Mouse (Mus musculus) brain, embryonic 18.5 days (tissue): ENCODE results near the gene Otulin.
A peak's percentile ranks its signal among the peaks of the same experiment; 100 is the strongest.

Experiments
- DNase-seq: peaks from one replicate; pipeline ENCODE4 v3.0.0-alpha.2; 2012; ENCODE audit warnings: low read depth, low spot score

Gene Otulin

GRCm38 (mm10) chr15:27613255-27613654 lies 17.2 kb downstream of the Otulin start:
- no peak for DNase-seq

GRCm38 (mm10) chr15:27612533-27613221 lies 17.8 kb downstream of the Otulin start:
- peak; percentile 64 for DNase-seq

GRCm38 (mm10) chr15:27609554-27609953 lies 20.9 kb downstream of the Otulin start:
- DNase-seq: no peak

- DNase-seq: no peak
Measured at GRCm38 (mm10) chr15:27605252-27605651, 25.2 kb downstream of the Otulin start.

- no peak for DNase-seq
Measured at GRCm38 (mm10) chr15:27604558-27604957, 25.9 kb downstream of the Otulin start.

- no peak for DNase-seq
Measured at GRCm38 (mm10) chr15:27600524-27600923, 30.0 kb downstream of the Otulin start.

- no peak for DNase-seq
Measured at GRCm38 (mm10) chr15:27598786-27599385, 31.6 kb downstream of the Otulin start.

- DNase-seq: no peak
Measured at GRCm38 (mm10) chr15:27597516-27597915, 33.0 kb downstream of the Otulin start.

- no peak for DNase-seq
Measured at GRCm38 (mm10) chr15:27596463-27597140, 33.9 kb downstream of the Otulin start.

- DNase-seq: no peak
Measured at GRCm38 (mm10) chr15:27595560-27595959, 34.9 kb downstream of the Otulin start.

GRCm38 (mm10) chr15:27594973-27595372 lies 35.5 kb downstream of the Otulin start:
- DNase-seq: no peak

- no peak for DNase-seq
Measured at GRCm38 (mm10) chr15:27593717-27594116, 36.8 kb downstream of the Otulin start.

- no peak for DNase-seq
Measured at GRCm38 (mm10) chr15:27592620-27593320, 37.7 kb downstream of the Otulin start.

GRCm38 (mm10) chr15:27590812-27591211 lies 39.7 kb downstream of the Otulin start:
- DNase-seq: no peak

- no peak for DNase-seq
Measured at GRCm38 (mm10) chr15:27588087-27588826, 42.2 kb downstream of the Otulin start.

GRCm38 (mm10) chr15:27586093-27586480 lies 44.4 kb downstream of the Otulin start:
- DNase-seq: no peak

- DNase-seq: no peak
Measured at GRCm38 (mm10) chr15:27585466-27586092, 44.9 kb downstream of the Otulin start.

- DNase-seq: no peak
Measured at GRCm38 (mm10) chr15:27583620-27584019, 46.9 kb downstream of the Otulin start.

GRCm38 (mm10) chr15:27583042-27583441 lies 47.5 kb downstream of the Otulin start:
- no peak for DNase-seq

- DNase-seq: no peak
Measured at GRCm38 (mm10) chr15:27582428-27582827, 48.1 kb downstream of the Otulin start.

GRCm38 (mm10) chr15:27581640-27582039 lies 48.9 kb downstream of the Otulin start:
- DNase-seq: no peak
